Mouse (Mus musculus) gastrocnemius, adult 18-20 months (tissue): ENCODE measurements around the gene St8sia1. TPM values are rescaled to one million over a fixed set of nuclear protein-coding genes. Genes with fewer than 3 reads are reported as not detected.
A peak's percentile ranks its signal among the peaks of the same experiment; 100 is the strongest.

ENCODE experiments used
- DNase-seq: peaks from one replicate; pipeline ENCODE4 v3.0.0; 2021; ENCODE audit warnings: low spot score
- total RNA-seq, 2 experiments: library from RNA; stranded (reverse); gene quantifications; 2 replicates each; pipeline ENCODE4 v1.2.3; 2021

St8sia1 gene
- total RNA-seq, 2 experiments from 2014 or later = 0.19 to 0.30 TPM

DNA sequence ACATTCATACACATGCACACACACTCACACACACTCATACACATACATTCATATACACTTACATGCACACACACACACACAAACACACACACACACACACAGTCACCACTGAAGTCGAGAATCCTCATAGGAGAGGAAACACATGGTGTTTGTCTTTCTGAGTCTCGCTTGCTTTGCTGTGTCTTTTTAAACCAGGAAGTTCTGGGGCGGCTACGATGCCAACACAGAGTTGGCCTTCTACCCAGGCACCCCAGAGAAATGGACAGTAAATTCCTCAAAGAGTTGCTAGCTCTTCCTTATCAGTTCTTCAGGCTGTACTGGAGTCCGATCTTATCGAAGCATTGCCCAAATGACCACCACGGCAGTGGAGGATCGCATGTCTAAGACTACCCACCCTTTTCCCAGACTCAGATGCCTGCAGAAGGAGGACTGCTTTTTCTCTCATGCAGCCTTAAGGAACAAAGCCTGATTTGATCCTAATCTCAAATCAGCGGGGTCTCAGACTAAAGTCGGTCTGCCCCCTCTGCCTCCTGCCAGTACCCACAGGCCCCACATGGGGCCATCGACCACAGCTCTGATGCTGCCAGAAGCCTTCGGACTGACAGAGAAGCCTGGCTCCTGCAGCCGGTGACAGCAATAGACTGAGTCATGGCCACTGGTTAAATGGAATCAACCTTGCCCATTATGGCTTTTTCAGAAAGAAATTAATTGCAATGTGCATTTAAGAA lies 171.8 kb downstream of the St8sia1 start:
- no peak for DNase-seq

DNA sequence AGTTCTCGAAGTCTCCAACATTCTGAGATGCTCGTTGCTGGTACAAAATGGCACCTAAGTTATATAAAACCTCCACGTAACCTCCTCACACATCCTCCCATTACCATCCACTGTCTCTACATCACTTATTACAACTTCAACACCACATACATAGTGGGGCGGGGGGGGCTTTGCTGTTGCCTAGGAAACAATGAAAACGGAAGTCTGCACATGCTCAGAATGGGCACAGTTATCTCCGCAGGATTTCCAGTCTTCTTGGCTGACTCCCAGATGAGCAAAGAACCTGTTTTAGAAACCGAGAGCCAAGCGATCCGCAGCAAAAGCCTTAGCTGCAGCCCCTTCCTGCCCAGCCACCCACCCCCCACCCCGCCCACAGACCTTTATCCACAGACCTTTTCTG lies 174.5 kb downstream of the St8sia1 start:
- DNase-seq = no peak

DNA sequence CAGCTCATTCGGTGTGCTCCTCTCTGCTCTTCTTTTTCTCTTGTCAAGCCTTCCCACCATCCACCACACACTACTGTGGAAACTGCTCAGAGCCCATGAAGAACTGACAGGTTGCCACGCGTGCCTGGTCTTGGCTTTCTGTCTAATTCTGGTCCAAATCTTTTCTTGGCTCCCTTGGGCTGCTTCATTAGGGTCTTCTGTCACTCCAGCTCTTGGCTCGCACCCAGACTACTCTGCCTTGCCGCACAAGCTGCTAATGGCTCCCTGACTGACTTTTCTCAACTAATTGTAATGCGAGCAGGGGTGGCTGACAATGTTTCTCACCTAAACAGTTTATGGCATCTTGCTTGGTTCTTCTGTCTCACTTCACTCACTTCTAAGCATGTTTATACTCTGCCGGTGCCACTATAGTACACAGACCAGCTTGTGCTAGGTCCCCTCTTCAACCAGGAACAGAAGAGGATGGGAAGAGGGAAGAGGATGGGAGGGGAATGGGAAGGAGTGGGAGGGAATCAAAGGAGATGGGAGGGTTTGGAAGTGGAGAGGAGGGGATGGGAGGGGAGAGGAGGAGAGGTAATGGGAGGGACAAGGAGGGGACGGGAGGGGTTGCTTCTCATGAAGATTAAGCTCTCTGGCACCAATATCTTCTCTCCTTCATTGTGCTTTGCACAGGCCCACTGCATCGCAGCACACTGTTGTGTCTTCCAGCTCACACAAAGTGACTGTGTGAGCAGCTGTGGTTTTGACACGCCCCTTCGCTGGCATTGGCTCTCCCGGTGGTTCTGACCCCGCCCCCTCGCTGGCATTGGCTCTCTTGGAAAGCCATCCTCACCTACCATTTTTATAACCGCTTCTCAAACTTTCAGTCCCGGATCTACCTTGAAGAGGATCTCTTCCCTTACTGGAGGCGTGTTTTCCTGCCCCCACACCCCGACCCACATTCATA lies 175.9 kb downstream of the St8sia1 start:
- DNase-seq = no peak

DNA sequence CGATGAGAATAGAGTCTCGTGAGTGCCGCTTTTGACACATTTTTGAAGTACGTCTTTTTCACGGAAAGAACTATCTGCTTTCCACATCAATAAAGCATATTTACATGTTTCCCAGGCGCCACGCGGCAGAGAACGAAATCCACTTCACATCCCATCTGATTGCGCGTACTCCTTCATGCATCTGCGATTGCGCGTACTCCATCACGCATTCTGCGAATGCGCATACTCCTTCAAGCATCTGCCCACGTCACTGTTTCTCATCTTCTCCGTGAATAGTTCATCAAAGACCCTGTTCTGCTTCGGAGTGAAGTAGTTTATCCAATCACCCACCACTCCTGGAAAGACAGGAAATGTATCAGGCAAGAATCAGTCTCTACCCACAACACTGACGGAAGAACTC lies 178.1 kb downstream of the St8sia1 start:
- DNase-seq = no peak

DNA sequence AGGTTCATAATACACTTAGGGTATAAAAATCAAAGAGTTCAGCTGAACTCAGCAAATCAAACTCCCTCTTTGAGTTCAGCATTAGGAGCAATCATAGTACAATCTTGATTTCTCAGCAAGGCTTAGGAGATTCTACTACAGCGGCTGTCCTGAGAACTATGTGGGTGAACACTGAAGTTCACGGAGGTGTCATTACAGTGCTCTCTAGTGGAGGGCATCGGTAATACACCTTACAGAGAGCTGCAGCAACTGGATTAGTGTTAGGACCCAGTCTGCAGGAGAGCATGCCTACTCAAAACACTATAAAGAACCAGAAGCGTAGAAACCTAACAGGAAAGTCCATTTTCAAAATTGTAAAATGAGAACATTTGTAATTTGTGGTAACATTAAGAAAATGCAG lies 178.9 kb downstream of the St8sia1 start:
- DNase-seq = peak; percentile 41

DNA sequence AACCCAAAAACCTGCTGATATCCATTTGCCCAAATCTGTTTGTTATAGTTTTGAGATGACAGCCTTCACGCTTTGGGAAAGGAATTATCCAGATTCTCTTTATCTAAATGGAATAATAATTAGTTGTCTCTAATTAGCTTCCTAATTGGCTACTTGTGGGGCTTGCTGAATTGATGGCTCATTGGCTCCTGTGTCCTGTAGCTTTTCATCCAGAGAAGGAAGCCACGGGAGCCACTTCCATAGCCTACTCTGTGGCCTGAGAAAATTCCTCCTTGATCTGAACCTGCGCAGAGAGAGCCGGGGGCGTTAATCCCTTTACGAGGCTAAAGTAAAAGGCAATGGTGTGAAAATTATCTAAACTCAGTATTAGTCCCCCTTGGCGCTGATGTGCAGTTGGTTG lies 183.0 kb downstream of the St8sia1 start:
- DNase-seq = no peak

DNA sequence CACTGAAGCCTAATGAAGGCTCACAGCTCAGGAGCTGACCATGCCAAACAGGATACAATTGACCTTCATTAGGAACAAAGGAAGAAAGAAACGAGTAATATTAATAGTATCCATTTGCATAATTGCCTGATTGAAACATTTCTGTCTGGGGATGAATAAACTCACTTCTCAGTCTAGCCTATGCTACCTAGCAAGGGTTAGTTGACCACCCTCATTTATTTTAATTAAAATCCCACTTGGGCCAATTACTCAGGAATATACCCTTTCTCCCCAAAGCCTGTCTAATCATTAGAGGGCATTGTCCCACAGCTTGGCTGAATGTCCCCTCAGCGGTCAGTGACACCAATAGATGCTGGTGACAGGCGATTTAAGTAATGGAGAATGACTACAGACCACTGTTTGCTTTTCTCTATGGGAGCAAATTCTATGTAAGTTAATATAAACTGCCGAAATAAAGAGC lies 183.6 kb downstream of the St8sia1 start:
- DNase-seq = no peak

DNA sequence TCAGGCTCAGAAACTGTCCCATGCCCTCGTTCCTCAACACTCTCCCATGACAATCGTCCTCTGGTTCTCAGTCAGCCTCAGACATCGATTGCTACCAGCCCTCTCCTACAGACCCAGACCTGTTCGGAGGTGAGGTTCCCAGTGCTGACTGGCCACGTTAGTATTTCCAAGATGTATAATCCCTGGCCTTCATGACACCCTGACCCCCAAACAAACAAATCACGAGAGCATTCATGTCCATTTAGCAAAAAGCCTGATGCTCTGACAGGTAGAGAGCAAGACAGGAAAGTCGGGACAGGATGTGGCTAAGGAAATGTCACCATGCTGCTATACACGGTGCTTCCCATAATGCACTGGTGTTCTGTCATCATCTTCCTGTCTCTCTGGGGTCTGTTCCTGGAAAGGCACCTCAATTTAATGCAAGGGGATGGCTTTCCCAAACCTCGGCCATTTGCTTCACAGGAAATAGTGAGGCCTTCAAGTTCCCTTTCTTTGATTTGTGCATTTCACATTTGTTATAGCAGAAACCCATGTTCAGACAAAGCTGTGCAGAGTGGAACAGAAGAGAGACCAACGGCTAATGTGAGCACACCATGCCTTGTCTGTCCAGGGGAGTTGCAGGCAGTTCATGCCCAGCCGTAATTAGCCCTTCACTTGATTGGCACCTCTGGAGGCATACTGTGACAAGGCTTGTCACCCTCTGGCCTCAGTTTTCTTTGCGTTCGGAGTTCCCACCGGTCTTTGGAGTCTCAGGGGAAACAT lies 184.3 kb downstream of the St8sia1 start:
- no peak for DNase-seq

DNA sequence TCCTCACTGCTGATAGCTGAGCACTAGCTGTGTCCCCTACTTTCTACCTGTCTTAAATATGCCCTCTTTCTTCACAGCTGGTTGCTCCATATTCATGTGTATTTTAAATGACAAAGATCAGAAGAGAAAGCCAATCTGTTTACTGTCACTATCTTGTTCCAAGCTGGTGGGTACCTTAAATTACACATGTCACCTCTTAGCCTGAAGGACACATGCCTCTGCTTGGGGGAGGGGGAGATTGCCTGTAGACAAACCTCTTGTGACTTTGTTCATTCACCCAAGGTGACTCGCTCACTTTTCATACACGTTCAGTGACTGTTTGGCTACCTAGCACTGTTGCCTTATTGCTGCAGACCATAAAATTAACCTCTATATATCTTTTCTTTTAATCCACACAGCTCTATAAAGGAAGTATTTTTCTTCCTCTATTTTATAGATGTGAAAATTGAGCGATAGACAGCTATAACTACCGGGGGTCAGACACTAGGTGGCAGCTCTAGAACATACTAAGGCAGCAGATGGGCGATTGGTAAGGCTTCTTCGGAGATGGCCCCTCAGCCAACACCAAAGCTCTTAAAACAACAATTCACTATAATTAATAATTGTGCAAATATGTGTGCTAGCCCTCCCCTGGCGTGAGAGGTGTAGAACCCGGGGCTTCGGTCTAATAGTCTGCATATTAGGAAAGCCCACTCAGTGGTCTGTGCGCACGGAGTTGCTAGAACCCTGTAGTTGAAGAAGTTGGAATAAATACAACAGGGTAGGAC lies 185.0 kb downstream of the St8sia1 start:
- peak; percentile 12 for DNase-seq

DNA sequence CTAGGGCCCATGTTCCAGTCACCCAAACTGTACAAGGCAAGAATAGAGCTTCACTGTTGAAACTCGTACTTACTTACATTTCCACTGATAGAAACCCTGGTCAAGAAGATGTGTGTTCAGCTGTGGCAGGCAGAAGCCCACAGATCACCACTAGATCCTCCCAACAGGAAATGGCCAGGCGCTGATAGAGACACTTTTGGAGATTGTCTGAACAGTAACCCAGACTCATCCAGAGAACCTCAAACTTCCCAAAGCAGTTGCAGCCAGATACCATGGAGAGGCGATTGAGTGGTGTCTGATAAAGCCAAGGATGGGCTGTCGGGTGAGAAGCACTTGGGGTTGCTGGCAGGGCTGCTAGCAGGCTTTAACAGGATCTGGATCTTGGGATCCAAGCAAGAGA lies 187.3 kb downstream of the St8sia1 start:
- DNase-seq = no peak

DNA sequence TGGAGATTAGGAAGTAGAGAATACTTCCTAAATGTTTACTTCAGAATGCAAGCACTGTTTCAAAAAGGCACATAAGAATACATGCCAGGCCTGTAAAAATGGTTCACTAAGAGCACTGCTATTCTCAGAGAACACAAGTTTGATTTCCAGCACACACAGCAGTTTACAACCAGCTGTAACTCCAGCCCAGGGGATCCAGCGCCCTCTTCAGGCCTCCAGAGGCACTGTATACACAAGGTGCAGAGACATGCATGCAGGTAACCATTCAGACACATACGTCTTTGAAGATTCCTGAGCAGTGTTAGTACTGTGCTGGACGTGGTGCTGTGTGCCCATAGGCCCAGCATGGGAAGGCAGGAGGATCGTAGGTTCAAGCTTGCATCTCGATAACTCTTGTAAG lies 190.7 kb downstream of the St8sia1 start:
- DNase-seq = no peak

DNA sequence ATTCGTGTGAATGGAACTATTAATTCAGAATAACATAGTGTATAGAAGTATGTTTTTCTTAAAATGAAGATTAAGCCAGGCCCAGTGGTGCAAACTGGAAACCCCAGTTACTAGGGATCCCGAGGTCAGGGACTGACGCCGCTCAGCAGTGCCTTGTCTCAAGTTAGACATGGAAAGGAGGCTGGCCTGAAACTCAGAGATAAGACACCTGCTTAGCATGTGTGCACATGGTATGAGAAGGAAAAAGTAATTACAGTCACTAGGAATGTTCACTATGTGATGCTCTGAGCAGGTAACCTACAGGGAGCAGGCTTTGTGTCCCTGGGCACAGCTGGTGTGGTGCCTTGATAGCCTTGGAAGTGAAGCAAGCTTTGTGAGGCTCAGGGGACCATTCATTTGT lies 192.6 kb downstream of the St8sia1 start:
- no peak for DNase-seq

Other genes starting within 250 kb of the St8sia1 start
- 10 to 100 TPM; 27.0 to 30.1 TPM for gene Cmas, start 207.8 kb downstream of the St8sia1 start, total RNA-seq
- gene Sult6b2, start 159.9 kb downstream of the St8sia1 start, total RNA-seq = not detected
- gene C2cd5, start 135.7 kb upstream of the St8sia1 start, total RNA-seq = 1 to 10 TPM; 6.1 to 6.8 TPM
- gene Etnk1, start 202.8 kb upstream of the St8sia1 start, total RNA-seq = 10 to 100 TPM; 16.4 to 16.6 TPM